In genomic region chr7:46395571-46395970, GRCm38 (mm10) we compare ENCODE assay signal across 11 mouse cellular contexts. TPM values are rescaled to one million over a fixed set of nuclear protein-coding genes. Genes with fewer than 3 reads are reported as not detected.
DNase-seq lines count a peak whose midpoint lies in the region; ATAC-seq lines count a peak whose summit lies in the region.
"Had no signal": no experiment of that assay in that cellular context is flagged by ENCODE, and none has a peak within 500 bp of the region (broad histone marks: within the 10 kb centered on the region; RNA-seq: fewer than 3 reads in every experiment).

No protein-coding gene starts in this region.

- peak overlapping the region; percentile 96 for H3K4me2 ChIP-seq in heart, embryonic 12.5 days
- peak overlapping the region; percentile 83 for H3K4me2 ChIP-seq in forebrain, embryonic 13.5 days
- H3K4me2 ChIP-seq in limb, embryonic 15.5 days = peak overlapping the region; percentile 92

- peaks cover 86% of the 10 kb centered on the region for H3K27me3 ChIP-seq in heart, embryonic 12.5 days (replicated peaks)
- H3K27me3 ChIP-seq in forebrain, embryonic 13.5 days = peaks cover 54% of the 10 kb centered on the region
- H3K27me3 ChIP-seq in limb, embryonic 15.5 days = peaks cover 82% of the 10 kb centered on the region
- H3K27me3 ChIP-seq: CH12.LX had no signal

- no peaks in the 10 kb centered on the region for H3K36me3 ChIP-seq in heart, embryonic 12.5 days
- no peaks in the 10 kb centered on the region for H3K36me3 ChIP-seq in forebrain, embryonic 13.5 days (ENCODE audit: poor library complexity, severe bottlenecking)
- H3K36me3 ChIP-seq in limb, embryonic 15.5 days = no peaks in the 10 kb centered on the region

- ATAC-seq in heart, embryonic 12.5 days (ENCODE audit: insufficient number of reproducible peaks, low FRiP score) = no peak
- ATAC-seq in forebrain, embryonic 13.5 days = no peak
- no peak for ATAC-seq in limb, embryonic 15.5 days (ENCODE audit: insufficient number of reproducible peaks, low FRiP score, low TSS enrichment, low read depth)

- WGBS in heart, embryonic 12.5 days = 43% methylated on average over 6 of the region's 6 CpGs
- WGBS in forebrain, embryonic 13.5 days = 50% methylated on average over 6 of the region's 6 CpGs
- WGBS in limb, embryonic 15.5 days = 29% methylated on average over 6 of the region's 6 CpGs

- H3K9ac ChIP-seq in heart, embryonic 12.5 days = no peak overlapping the region
- peak overlapping the region; percentile 88; the same call in 1 of the 2 replicates for H3K9ac ChIP-seq in forebrain, embryonic 13.5 days
- H3K9ac ChIP-seq in limb, embryonic 15.5 days = no peak overlapping the region

- no peaks in the 10 kb centered on the region for H3K9me3 ChIP-seq in heart, embryonic 12.5 days (replicated peaks)
- H3K9me3 ChIP-seq in forebrain, embryonic 13.5 days (replicated peaks) = no peaks in the 10 kb centered on the region
- no peaks in the 10 kb centered on the region for H3K9me3 ChIP-seq in limb, embryonic 15.5 days

- DNase-seq in heart, postnatal 4 days = no peak
- peak; percentile 12 for DNase-seq in MN1 (ENCODE audit: low spot score)
- no peak for DNase-seq in spleen, postnatal 14 days (ENCODE audit: low spot score in 2 of 2)
- no peak for DNase-seq in adrenal gland, adult 18-20 months (ENCODE audit: low spot score in 2 of 2)
- DNase-seq in c-Kit-positive CD71-positive TER-119-positive erythroid progenitor cells, embryonic 14.5 days (ENCODE audit: low spot score) = no peak
- DNase-seq: kidney, adult 18-20 months had no signal

- H3K4me1 ChIP-seq in heart, embryonic 12.5 days (replicated peaks) = peaks cover 17% of the 10 kb centered on the region
- peaks cover 40% of the 10 kb centered on the region for H3K4me1 ChIP-seq in forebrain, embryonic 13.5 days
- peaks cover 23% of the 10 kb centered on the region for H3K4me1 ChIP-seq in limb, embryonic 15.5 days

- peak overlapping the region; percentile 56; the same call in 1 of the 2 replicates for H3K4me3 ChIP-seq in heart, embryonic 12.5 days
- H3K4me3 ChIP-seq in forebrain, embryonic 13.5 days = peak overlapping the region; percentile 77
- H3K4me3 ChIP-seq in limb, embryonic 15.5 days = peak overlapping the region; percentile 49; the same call in 1 of the 2 replicates

- H3K27ac ChIP-seq in heart, embryonic 12.5 days (ENCODE audit: poor library complexity, severe bottlenecking) = no peak overlapping the region
- H3K27ac ChIP-seq in forebrain, embryonic 13.5 days = no peak overlapping the region
- no peak overlapping the region for H3K27ac ChIP-seq in limb, embryonic 15.5 days

RNA-seq across cellular contexts. Expression of gene Kcnc1, which starts 0.7 kb away (rescaled TPM):
- polyA plus RNA-seq in heart, embryonic 12.5 days (2016; fragmentation: Nextera tagmentation; extraction: Ambion mirVana) = 0.23 TPM in 1 of 2 replicates, not detected in the other
- under 1 TPM; 0.02 to 0.05 TPM for total RNA-seq in heart, postnatal 4 days (2021)
- polyA plus RNA-seq in forebrain, embryonic 13.5 days (2015; fragmentation: Nextera tagmentation; extraction: Ambion mirVana) = 3.6 and 6.9 TPM in 2 replicates
- 0.37 and 0.45 TPM in 2 replicates for polyA plus RNA-seq in limb, embryonic 15.5 days (2015; fragmentation: Nextera tagmentation; extraction: Ambion mirVana)
- total RNA-seq in adrenal gland, adult 18-20 months (2021) = under 1 TPM; 0.19 to 0.36 TPM

RNA-seq across cellular contexts. Expression of gene Myod1, which starts 19.3 kb away (rescaled TPM):
- polyA plus RNA-seq in heart, embryonic 12.5 days (2016; fragmentation: Nextera tagmentation; extraction: Ambion mirVana) = 0.30 and 0.50 TPM in 2 replicates
- not detected for total RNA-seq in heart, postnatal 4 days (2021)
- not detected in 2 replicates for polyA plus RNA-seq in forebrain, embryonic 13.5 days (2015; fragmentation: Nextera tagmentation; extraction: Ambion mirVana)
- polyA plus RNA-seq in limb, embryonic 15.5 days (2015; fragmentation: Nextera tagmentation; extraction: Ambion mirVana) = 35.8 and 56.9 TPM in 2 replicates
- not detected for total RNA-seq in adrenal gland, adult 18-20 months (2021)
- total RNA-seq: CH12.LX; left cerebral cortex, postnatal 14 days had no signal

Comparison
In these comparisons a context has a peak if more than half of its experiments do, and no peak if none do; other contexts are left out.
1. RNA of gene Myod1, which starts 19.3 kb away (polyA plus RNA-seq): 35.8 to 56.9 TPM in limb, embryonic 15.5 days; 0.30 to 0.50 TPM in heart, embryonic 12.5 days and not detected in forebrain, embryonic 13.5 days; every median in the first group is over 10 times any median in the second.
2. Peak in every context shown above with its lines, with median percentiles within 50 percentile points of each other: H3K4me2 ChIP-seq and H3K4me3 ChIP-seq.